Mouse (Mus musculus) thymus, adult 2 months (tissue): ENCODE measurements around the gene Padi1. TPM values are rescaled to one million over a fixed set of nuclear protein-coding genes. Genes with fewer than 3 reads are reported as not detected.

Experiments
- DNase-seq: peaks from one replicate; pipeline ENCODE4 v3.0.0; 2021
- H3K27ac ChIP-seq: fragments of 200-500 bp; 2 replicates; pipeline ENCODE4 v1.5.1; 2012; ENCODE audit warnings: low read length, control low read depth; ENCODE audit not compliant: control insufficient read depth, insufficient read depth
- H3K27me3 ChIP-seq: fragments of 200-500 bp; 2 replicates; pipeline ENCODE4 v1.6.1; 2012; ENCODE audit warnings: mild to moderate bottlenecking, low read length, moderate library complexity, mixed read lengths; ENCODE audit not compliant: control insufficient read depth, insufficient read depth
- H3K36me3 ChIP-seq: fragments of 200-500 bp; 2 replicates; pipeline ENCODE4 v1.6.1; 2012; ENCODE audit warnings: mild to moderate bottlenecking, low read length, moderate library complexity; ENCODE audit not compliant: control insufficient read depth, insufficient read depth
- H3K4me1 ChIP-seq: fragments of 200-500 bp; replicated peaks from 2 replicates; pipeline ENCODE4 v1.6.1; 2012; ENCODE audit warnings: low read length; ENCODE audit not compliant: control insufficient read depth, insufficient read depth
- H3K4me3 ChIP-seq: fragments of 200-500 bp; 2 replicates; pipeline ENCODE4 v1.5.1; 2012; ENCODE audit warnings: mild to moderate bottlenecking, low read length, control low read depth, moderate library complexity; ENCODE audit not compliant: control insufficient read depth, insufficient read depth
- CTCF ChIP-seq: fragments of 200-500 bp; IDR thresholded peaks from 2 replicates; pipeline ENCODE4 v1.5.1; 2012; ENCODE audit warnings: mild to moderate bottlenecking, control low read depth, low read length, moderate library complexity, borderline replicate concordance; ENCODE audit not compliant: control insufficient read depth, poor library complexity, insufficient read depth; ENCODE audit errors: extremely low read depth
- POLR2A ChIP-seq: fragments of 200-500 bp; IDR thresholded peaks from 2 replicates; pipeline ENCODE4 v1.6.1; 2012; ENCODE audit warnings: mild to moderate bottlenecking, low read length, control low read depth, moderate library complexity; ENCODE audit not compliant: control insufficient read depth, poor library complexity, insufficient read depth; ENCODE audit errors: extremely low read depth
- WGBS: fragments of 180-500 bp; shearing (Covaris S2); methylation state at CpG from one replicate; pipeline ENCODE4 v1.1.7; 2018; 5-methylcytosine and 5-hydroxymethylcytosine counted together
- polyA plus RNA-seq: library from polyadenylated mRNA; depleted of rRNA; stranded (reverse); fragments of >200 nt; gene quantifications from 2 replicates; pipeline ENCODE4 v1.2.3, GENCODE M21; 2012

The Padi1 gene
- polyA plus RNA-seq, 1 experiment, result 0.85 TPM

DNA sequence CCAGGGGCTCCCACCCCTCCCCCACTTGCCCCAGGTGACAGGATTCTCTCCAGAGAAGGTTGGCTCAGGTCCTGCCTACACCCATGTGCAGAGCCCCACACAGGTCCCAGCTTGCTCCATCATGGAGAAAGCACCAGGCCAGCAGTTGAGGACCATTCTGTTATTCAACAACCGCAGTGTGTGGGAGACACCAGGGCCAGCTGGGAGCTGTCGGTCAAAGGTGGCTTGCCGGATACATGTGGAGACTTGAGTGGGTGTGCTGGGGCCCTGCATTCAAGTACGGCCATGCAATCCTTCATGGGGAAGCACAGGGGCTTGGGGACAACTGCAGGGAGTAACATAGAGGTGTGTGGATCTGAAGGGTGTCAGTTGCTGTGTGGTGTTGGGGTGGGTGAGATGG, 13.8 kb downstream of the Padi1 start:
- Histone ChIP-seq H3K27me3 (no peaks in the 10 kb centered on the region), H3K4me3 (no peak overlapping the region), H3K36me3 (no peaks in the 10 kb centered on the region), H3K27ac (no peak overlapping the region), H3K4me1 (peaks cover 8% of the 10 kb centered on the region)
- TF ChIP-seq CTCF (no peak), POLR2A (no peak)
- no peak for DNase-seq
- 92% methylated on average over 4 of the region's 4 CpGs for WGBS

DNA sequence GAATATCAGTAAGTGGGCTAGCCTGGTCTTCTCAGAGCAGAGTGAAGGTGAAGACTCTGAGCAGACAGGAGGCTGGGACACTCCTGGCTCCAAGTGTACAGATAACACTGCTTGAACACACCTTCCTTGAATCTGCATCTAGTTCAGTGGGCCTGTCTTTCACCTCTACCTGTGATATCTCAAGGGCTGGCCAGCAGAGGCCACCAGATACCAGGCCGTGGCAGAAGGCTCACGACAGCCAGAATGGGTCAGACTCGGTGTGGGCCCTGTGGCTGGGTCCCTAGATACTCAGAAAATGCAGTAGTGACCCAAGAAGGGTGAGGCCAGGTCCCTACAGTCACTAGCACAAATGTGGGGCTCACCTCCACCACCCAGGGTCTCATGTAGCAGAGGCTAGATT, 18.3 kb downstream of the Padi1 start:
- Histone ChIP-seq H3K27me3 (no peaks in the 10 kb centered on the region), H3K36me3 (no peaks in the 10 kb centered on the region), H3K4me3 (no peak overlapping the region), H3K4me1 (peaks cover 11% of the 10 kb centered on the region), H3K27ac (no peak overlapping the region)
- DNase-seq, result no peak
- TF ChIP-seq CTCF (no peak), POLR2A (no peak)
- 59% methylated on average over 3 of the region's 3 CpGs for WGBS

DNA sequence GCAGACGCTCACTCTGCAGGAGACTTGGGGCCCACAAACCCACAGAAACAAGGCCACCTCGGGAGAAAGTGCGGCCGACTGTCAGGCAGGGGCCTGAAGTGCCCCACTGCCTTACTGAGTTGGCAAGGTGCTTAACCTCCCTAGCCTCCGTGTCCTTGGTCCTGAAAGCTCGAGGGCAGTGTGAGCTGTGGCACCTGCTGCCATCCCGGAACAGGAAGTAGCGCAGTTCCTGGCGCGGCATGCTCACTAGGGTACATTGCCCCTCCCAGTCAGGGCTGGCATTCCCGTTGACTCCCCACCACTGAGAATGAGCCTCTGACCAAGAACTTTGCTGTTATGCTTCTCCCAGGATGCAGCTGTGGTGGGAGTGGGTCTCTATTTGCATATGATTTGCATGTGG, 19.6 kb downstream of the Padi1 start:
- TF ChIP-seq CTCF (no peak), POLR2A (no peak)
- peak overlapping the region; percentile 6 for H3K4me3 ChIP-seq
- no peak overlapping the region for H3K27ac ChIP-seq
- no peaks in the 10 kb centered on the region for H3K36me3 ChIP-seq
- WGBS, result 43% methylated on average over 11 of the region's 11 CpGs
- peaks cover 11% of the 10 kb centered on the region for H3K4me1 ChIP-seq
- no peaks in the 10 kb centered on the region for H3K27me3 ChIP-seq
- no peak for DNase-seq

DNA sequence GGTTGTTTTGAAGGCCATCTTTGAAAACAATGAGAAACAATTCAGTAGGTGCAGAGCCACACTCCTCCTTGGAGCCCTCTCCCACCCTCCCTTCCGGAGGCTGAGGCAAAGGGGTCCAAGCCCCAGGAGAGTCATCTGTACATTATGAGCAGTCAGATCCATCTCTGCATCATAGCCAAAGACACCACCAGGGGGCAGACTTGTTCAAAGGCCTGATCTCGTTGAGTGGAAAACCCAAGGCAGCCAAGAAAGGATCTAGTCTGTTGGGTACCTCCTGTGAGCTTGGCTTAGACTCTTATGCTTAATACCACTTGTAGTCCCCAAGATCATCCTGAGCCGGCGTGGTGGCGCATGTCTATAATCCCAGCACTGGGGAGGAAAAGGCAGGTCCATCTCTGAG, 23.6 kb downstream of the Padi1 start:
- TF ChIP-seq CTCF, result peak; percentile 29; the same call in 1 of the 2 replicates
- no peak for TF ChIP-seq POLR2A
- DNase-seq, result peak; percentile 76
- no peaks in the 10 kb centered on the region for H3K36me3 ChIP-seq
- H3K4me1 ChIP-seq, result peaks cover 11% of the 10 kb centered on the region
- 76% methylated on average over 5 of the region's 5 CpGs for WGBS
- no peak overlapping the region for H3K4me3 ChIP-seq
- H3K27me3 ChIP-seq, result no peaks in the 10 kb centered on the region
- H3K27ac ChIP-seq, result no peak overlapping the region

DNA sequence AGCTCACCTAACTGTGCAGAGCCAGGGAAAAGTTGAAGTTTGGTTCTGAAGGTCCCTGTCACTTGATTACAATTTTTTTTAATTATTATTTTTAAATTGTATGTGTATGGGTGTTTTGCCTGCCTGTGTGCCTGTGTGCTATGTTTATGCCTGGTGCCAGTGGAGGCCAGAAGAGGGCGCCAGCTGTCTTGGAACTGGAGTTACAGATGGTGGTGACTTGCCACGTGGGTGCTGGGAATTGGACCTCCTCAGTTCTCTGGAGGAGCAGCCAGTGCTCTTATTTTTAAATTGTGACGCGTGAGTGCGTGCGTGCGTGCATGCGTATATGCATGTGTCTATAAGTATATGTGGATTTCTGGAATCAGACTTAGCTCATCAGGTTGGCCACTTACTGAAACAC, 28.2 kb downstream of the Padi1 start:
- Histone ChIP-seq H3K27me3 (no peaks in the 10 kb centered on the region), H3K27ac (no peak overlapping the region), H3K4me3 (no peak overlapping the region), H3K36me3 (no peaks in the 10 kb centered on the region), H3K4me1 (peaks cover 39% of the 10 kb centered on the region)
- TF ChIP-seq CTCF (no peak), POLR2A (no peak)
- WGBS, result 97% methylated on average over 8 of the region's 8 CpGs
- no peak for DNase-seq

DNA sequence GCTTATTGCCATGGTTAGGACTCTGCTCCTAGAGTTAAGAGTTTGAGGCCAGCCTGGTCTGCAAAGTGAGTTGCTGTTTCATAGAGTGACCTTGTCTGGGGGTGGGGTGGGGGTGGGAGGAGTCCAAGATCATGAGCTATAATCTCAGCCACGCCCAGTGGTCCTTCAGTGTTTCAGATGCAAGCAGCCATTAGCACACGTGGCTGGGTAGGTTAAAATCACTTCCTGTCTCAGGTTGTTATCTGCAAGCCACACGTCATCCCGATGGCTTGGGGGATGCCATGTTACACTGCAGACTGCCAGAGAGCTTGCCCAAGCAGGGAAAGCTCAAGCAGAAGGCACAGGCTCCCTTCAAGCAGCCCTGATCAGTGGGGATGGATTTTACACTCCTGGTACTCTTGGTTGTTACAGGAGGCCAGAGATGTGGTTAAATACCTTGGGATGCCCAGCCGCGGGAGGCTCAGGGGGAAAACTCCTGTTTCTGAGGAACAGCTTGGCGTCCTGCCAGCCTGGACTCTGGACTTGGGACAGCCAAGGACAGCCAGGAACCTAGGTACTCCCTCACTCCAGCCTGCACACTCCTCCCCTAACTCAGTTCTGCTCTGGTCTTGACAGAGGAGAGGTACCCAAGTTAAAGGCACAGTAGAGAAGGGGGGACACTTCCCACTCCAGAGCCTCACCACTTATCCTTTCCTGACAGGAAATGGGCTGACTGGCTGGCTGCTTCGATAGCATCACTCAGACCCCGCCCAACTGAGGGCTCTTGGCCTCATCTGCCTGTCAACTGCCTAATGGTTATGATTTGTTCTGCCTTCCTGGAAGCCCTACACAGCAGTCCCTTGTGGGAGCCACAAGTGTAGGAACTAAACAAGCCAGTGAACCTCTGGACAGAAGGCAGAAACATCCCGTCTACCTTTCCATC, 29.3 kb downstream of the Padi1 start:
- TF ChIP-seq CTCF (no peak), POLR2A (no peak)
- Histone ChIP-seq H3K27ac (no peak overlapping the region), H3K4me1 (peaks cover 50% of the 10 kb centered on the region), H3K27me3 (no peaks in the 10 kb centered on the region), H3K36me3 (no peaks in the 10 kb centered on the region), H3K4me3 (no peak overlapping the region)
- DNase-seq, result no peak
- 16% methylated on average over 10 of the region's 10 CpGs for WGBS
